Mouse (Mus musculus): ENCODE results near the gene Rab17. TPM values are rescaled to one million over a fixed set of nuclear protein-coding genes. Genes with fewer than 3 reads are reported as not detected.

The Rab17 gene
- polyA plus RNA-seq, 1 experiment from 2014 or later: 0.11 TPM

DNA sequence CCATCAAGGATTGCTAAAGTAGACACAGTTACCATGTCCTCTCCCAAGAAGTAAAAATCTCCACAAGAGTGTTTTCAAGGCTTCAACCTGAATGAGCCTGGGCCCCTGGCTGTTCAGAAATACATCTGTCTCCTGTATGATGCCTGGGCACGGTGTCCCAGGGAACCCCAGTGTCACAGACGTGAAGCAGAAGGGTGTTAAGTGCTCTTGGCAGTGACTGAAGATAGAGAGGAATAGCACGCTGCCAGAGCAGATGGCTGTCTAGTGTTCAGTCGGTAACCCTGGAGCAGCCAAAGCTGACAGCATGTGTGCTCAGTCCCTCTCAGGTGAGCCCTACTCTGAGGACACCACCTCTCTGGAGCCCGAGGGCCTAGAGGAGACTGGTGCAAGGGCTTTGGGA, 36.5 kb downstream of the Rab17 start:
- Histone ChIP-seq H3K27me3 (replicated peaks; ENCODE audit: control insufficient read depth, insufficient read depth, low read length) (0 out of 2 replicates have a peak, but pooled peaks cover 5% of the 10 kb centered on the region), H3K36me3 (ENCODE audit: control insufficient read depth, insufficient read depth, low read length) (no peaks in the 10 kb centered on the region), H3K9me3 (replicated peaks; ENCODE audit: control insufficient read depth, low read length) (no peaks in the 10 kb centered on the region), H3K4me1 (ENCODE audit: control insufficient read depth, insufficient read depth, low read length) (peaks cover 2% of the 10 kb centered on the region; the same call in 1 of the 2 replicates), H3K9ac (ENCODE audit: low read length) (no peak overlapping the region), H3K4me3 (ENCODE audit: low read depth, low read length) (no peak overlapping the region), H3K27ac (ENCODE audit: low read depth, low read length) (no peak overlapping the region), H3K4me2 (ENCODE audit: low read length) (no peak overlapping the region)
- peak; percentile 52; the same call in 1 of the 2 replicates for ATAC-seq
- 74% methylated on average over 5 of the region's 5 CpGs for WGBS
- DNase-seq (ENCODE audit: low spot score): peak; percentile 62

GRCm38 (mm10) chr1:90928575-90928934, 40.9 kb downstream of the Rab17 start:
- WGBS: 4% methylated on average over 6 of the region's 6 CpGs
- ATAC-seq (peak; percentile 54; the same call in 1 of the 2 replicates), DNase-seq (ENCODE audit: low spot score) (peak; percentile 91)
- H3K27ac ChIP-seq (ENCODE audit: low read depth, low read length): no peak overlapping the region
- H3K27me3 ChIP-seq (replicated peaks; ENCODE audit: control insufficient read depth, insufficient read depth, low read length): 0 out of 2 replicates have a peak, but pooled peaks cover 6% of the 10 kb centered on the region
- H3K4me1 ChIP-seq (ENCODE audit: control insufficient read depth, insufficient read depth, low read length): peaks cover 3% of the 10 kb centered on the region; the same call in 1 of the 2 replicates
- no peaks in the 10 kb centered on the region for H3K36me3 ChIP-seq (ENCODE audit: control insufficient read depth, insufficient read depth, low read length)
- no peak overlapping the region for H3K9ac ChIP-seq (ENCODE audit: low read length)
- H3K9me3 ChIP-seq (replicated peaks; ENCODE audit: control insufficient read depth, low read length): no peaks in the 10 kb centered on the region
- no peak overlapping the region for H3K4me3 ChIP-seq (ENCODE audit: low read depth, low read length)
- H3K4me2 ChIP-seq (ENCODE audit: low read length): peak overlapping the region; percentile 42

DNA sequence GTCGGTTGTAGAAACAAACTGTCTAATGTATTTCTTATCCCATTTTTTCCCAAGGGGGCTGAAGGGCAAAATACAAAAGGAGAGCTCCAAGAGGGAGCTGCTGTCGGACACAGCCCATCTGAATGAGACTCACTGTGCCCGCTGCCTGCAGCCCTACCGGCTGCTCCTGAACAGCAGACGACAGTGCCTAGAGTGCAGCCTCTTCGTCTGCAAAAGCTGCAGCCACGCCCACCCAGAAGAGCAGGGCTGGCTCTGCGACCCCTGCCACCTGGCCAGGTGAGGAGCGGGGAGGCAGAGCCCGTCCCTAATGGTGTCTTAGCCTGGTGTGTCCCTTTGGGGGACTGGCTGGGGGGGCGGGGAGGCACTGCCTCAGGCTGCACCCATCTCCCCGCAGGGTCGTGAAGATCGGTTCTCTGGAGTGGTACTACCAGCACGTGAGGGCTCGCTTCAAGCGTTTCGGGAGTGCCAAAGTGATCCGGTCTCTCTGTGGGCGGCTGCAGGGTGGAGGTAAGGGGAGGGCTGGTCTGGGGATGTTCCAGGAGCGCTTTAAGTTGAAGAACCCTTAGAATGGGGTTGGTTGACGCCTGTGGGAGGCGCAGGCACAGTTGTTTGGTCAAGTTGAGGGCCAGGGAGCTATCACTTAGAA, 41.4 kb downstream of the Rab17 start:
- H3K4me3 ChIP-seq (ENCODE audit: low read depth, low read length): no peak overlapping the region
- under 1% methylated on average over 23 of the region's 23 CpGs for WGBS

GRCm38 (mm10) chr1:90927308-90927707, 42.2 kb downstream of the Rab17 start:
- no peak overlapping the region for H3K27ac ChIP-seq (ENCODE audit: low read depth, low read length)
- H3K4me2 ChIP-seq (ENCODE audit: low read length): no peak overlapping the region
- H3K9ac ChIP-seq (ENCODE audit: low read length): no peak overlapping the region
- peaks cover 3% of the 10 kb centered on the region; the same call in 1 of the 2 replicates for H3K4me1 ChIP-seq (ENCODE audit: control insufficient read depth, insufficient read depth, low read length)
- H3K27me3 ChIP-seq (replicated peaks; ENCODE audit: control insufficient read depth, insufficient read depth, low read length): 0 out of 2 replicates have a peak, but pooled peaks cover 6% of the 10 kb centered on the region
- no peak overlapping the region for H3K4me3 ChIP-seq (ENCODE audit: low read depth, low read length)
- 50% methylated on average over 15 of the region's 15 CpGs for WGBS
- H3K36me3 ChIP-seq (ENCODE audit: control insufficient read depth, insufficient read depth, low read length): no peaks in the 10 kb centered on the region
- no peak for ATAC-seq
- H3K9me3 ChIP-seq (replicated peaks; ENCODE audit: control insufficient read depth, low read length): no peaks in the 10 kb centered on the region
- no peak for DNase-seq (ENCODE audit: low spot score)

More for the DNA sequence above, 41.4 kb downstream of the Rab17 start:
- H3K4me2 ChIP-seq (ENCODE audit: low read length): peak overlapping the region; percentile 42
- H3K4me1 ChIP-seq (ENCODE audit: control insufficient read depth, insufficient read depth, low read length): peaks cover 3% of the 10 kb centered on the region; the same call in 1 of the 2 replicates
- DNase-seq (ENCODE audit: low spot score) (peak; percentile 11), ATAC-seq (peak; percentile 34)
- 0 out of 2 replicates have a peak, but pooled peaks cover 6% of the 10 kb centered on the region for H3K27me3 ChIP-seq (replicated peaks; ENCODE audit: control insufficient read depth, insufficient read depth, low read length)
- no peaks in the 10 kb centered on the region for H3K36me3 ChIP-seq (ENCODE audit: control insufficient read depth, insufficient read depth, low read length)
- no peaks in the 10 kb centered on the region for H3K9me3 ChIP-seq (replicated peaks; ENCODE audit: control insufficient read depth, low read length)
- peak overlapping the region; percentile 45; the same call in 1 of the 2 replicates for H3K9ac ChIP-seq (ENCODE audit: low read length)
- H3K27ac ChIP-seq (ENCODE audit: low read depth, low read length): no peak overlapping the region

GRCm38 (mm10) chr1:90926030-90926429, 43.4 kb downstream of the Rab17 start:
- Histone ChIP-seq H3K27ac (ENCODE audit: low read depth, low read length) (no peak overlapping the region), H3K4me1 (ENCODE audit: control insufficient read depth, insufficient read depth, low read length) (peaks cover 3% of the 10 kb centered on the region; the same call in 1 of the 2 replicates), H3K4me3 (ENCODE audit: low read depth, low read length) (no peak overlapping the region), H3K9ac (ENCODE audit: low read length) (no peak overlapping the region), H3K27me3 (replicated peaks; ENCODE audit: control insufficient read depth, insufficient read depth, low read length) (0 out of 2 replicates have a peak, but pooled peaks cover 6% of the 10 kb centered on the region), H3K4me2 (ENCODE audit: low read length) (no peak overlapping the region), H3K36me3 (ENCODE audit: control insufficient read depth, insufficient read depth, low read length) (no peaks in the 10 kb centered on the region), H3K9me3 (replicated peaks; ENCODE audit: control insufficient read depth, low read length) (no peaks in the 10 kb centered on the region)
- ATAC-seq (no peak), DNase-seq (ENCODE audit: low spot score) (peak; percentile 40)
- WGBS: 74% methylated on average over 4 of the region's 4 CpGs

DNA sequence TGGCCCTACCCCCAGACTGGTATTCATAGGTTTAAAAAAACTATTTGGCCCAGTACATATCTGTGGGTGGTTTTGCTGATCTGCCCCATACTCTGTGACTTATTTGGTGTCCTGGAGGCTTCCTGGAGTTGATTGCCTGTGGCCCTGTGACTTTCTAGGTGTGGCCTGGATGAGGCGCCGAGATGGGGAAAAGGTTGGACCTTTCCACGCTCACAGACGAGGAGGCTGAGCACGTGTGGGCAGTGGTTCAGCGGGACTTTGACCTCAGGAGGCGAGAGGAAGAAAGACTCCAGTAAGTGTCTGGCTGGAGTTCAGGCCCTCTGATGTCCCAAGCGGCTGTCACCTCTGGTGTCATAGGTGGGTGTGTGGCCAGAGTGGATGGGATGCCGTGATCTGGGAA, 47.8 kb downstream of the Rab17 start:
- Histone ChIP-seq H3K27me3 (replicated peaks; ENCODE audit: control insufficient read depth, insufficient read depth, low read length) (no peaks in the 10 kb centered on the region), H3K4me3 (ENCODE audit: low read depth, low read length) (no peak overlapping the region), H3K4me1 (ENCODE audit: control insufficient read depth, insufficient read depth, low read length) (no peaks in the 10 kb centered on the region), H3K9ac (ENCODE audit: low read length) (no peak overlapping the region), H3K9me3 (replicated peaks; ENCODE audit: control insufficient read depth, low read length) (no peaks in the 10 kb centered on the region; the same call in 1 of the 2 replicates), H3K36me3 (ENCODE audit: control insufficient read depth, insufficient read depth, low read length) (no peaks in the 10 kb centered on the region), H3K4me2 (ENCODE audit: low read length) (no peak overlapping the region), H3K27ac (ENCODE audit: low read depth, low read length) (no peak overlapping the region)
- ATAC-seq (no peak), DNase-seq (ENCODE audit: low spot score) (no peak)
- WGBS: 96% methylated on average over 9 of the region's 9 CpGs

- Histone ChIP-seq H3K4me1 (ENCODE audit: control insufficient read depth, insufficient read depth, low read length) (peaks cover 4% of the 10 kb centered on the region; the same call in 1 of the 2 replicates), H3K4me3 (ENCODE audit: low read depth, low read length) (no peak overlapping the region), H3K36me3 (ENCODE audit: control insufficient read depth, insufficient read depth, low read length) (no peaks in the 10 kb centered on the region), H3K27ac (ENCODE audit: low read depth, low read length) (no peak overlapping the region), H3K4me2 (ENCODE audit: low read length) (no peak overlapping the region), H3K27me3 (replicated peaks; ENCODE audit: control insufficient read depth, insufficient read depth, low read length) (peaks cover 3% of the 10 kb centered on the region; the same call in 1 of the 2 replicates), H3K9me3 (replicated peaks; ENCODE audit: control insufficient read depth, low read length) (no peaks in the 10 kb centered on the region; the same call in 1 of the 2 replicates), H3K9ac (ENCODE audit: low read length) (no peak overlapping the region)
- ATAC-seq (no peak), DNase-seq (ENCODE audit: low spot score) (no peak)
- 57% methylated on average over 6 of the region's 6 CpGs for WGBS
Observed at GRCm38 (mm10) chr1:90917509-90917908, 52.0 kb downstream of the Rab17 start.

DNA sequence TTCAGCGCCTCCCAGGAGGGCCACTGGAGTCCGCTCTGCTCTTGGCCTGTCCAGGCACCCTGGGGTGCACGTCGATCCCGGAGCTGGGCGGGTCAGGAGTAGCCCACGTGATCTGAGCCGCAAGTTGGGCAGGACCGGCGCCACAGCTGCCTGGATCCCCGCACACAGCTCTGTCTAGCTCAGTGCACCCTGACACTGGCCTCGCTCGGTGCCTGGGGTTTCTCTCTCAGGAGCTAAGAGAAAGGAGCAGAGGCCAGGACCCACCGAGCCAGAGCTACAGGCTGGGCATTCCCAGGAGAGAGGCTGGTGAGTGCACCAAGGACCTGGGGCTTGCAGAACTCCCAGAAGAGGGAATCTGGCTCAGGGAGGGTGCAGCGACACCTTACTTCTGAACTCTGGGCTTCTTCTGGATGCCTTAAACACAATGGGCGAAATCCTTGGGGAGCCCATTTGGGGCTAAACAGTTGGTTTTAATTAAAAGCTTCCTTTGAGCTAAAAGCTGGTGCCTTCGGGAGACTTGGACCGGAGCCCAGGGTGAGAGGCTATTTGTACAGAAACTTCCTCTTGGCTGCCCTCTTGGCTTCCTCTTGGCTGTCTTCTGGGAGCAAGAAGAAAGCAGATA, 54.4 kb downstream of the Rab17 start, which contains the start of gene Mlph:
Gene Mlph, plus strand, starts transcription at position 138 of the 622 bp plus-strand sequence.
- Histone ChIP-seq H3K4me3 (ENCODE audit: low read depth, low read length) (no peak within 1 kb of the TSS), H3K9ac (ENCODE audit: low read length) (no peak within 1 kb of the TSS), H3K27ac (ENCODE audit: low read depth, low read length) (no peak within 1 kb of the TSS), H3K27me3 (replicated peaks; ENCODE audit: control insufficient read depth, insufficient read depth, low read length) (peaks cover 3% of the 10 kb centered on the region; the same call in 1 of the 2 replicates), H3K9me3 (replicated peaks; ENCODE audit: control insufficient read depth, low read length) (no peaks in the 10 kb centered on the region; the same call in 1 of the 2 replicates), H3K4me2 (ENCODE audit: low read length) (peak within 1 kb of the TSS; percentile 33), H3K36me3 (ENCODE audit: control insufficient read depth, insufficient read depth, low read length) (no peaks in the 10 kb centered on the region), H3K4me1 (ENCODE audit: control insufficient read depth, insufficient read depth, low read length) (peaks cover 4% of the 10 kb centered on the region; the same call in 1 of the 2 replicates)
- 5% methylated on average over 18 of the region's 18 CpGs for WGBS
- no peak for ATAC-seq
- DNase-seq (ENCODE audit: low spot score): peak; percentile 48
